Mouse (Mus musculus): ENCODE data around the gene Gcm2.

Gene Gcm2

GRCm38 (mm10) chr13:41110935-41111334 is at the start of gene Gcm2:
Gene Gcm2 (minus strand): TSS chr13:41111035.
- no peak for DNase-seq (ENCODE audit: low spot score)

GRCm38 (mm10) chr13:41158426-41158825 is 47.6 kb upstream of the Gcm2 start:
- no peak for DNase-seq (ENCODE audit: low spot score)

- DNase-seq (ENCODE audit: low spot score), result no peak
These were observed 42.3 kb upstream of the Gcm2 start for GRCm38 (mm10) chr13:41153146-41153545.

- peak; percentile 28 for DNase-seq (ENCODE audit: low spot score)
These were observed 35.4 kb upstream of the Gcm2 start for GRCm38 (mm10) chr13:41146271-41146670.

GRCm38 (mm10) chr13:41145433-41145970 is 34.7 kb upstream of the Gcm2 start:
- DNase-seq (ENCODE audit: low spot score), result no peak

- peak; percentile 15 for DNase-seq (ENCODE audit: low spot score)
These were observed 24.1 kb upstream of the Gcm2 start for GRCm38 (mm10) chr13:41134901-41135300.

GRCm38 (mm10) chr13:41129061-41129460 is 18.2 kb upstream of the Gcm2 start:
- DNase-seq (ENCODE audit: low spot score), result no peak

- DNase-seq (ENCODE audit: low spot score), result no peak
These were observed 17.5 kb upstream of the Gcm2 start for GRCm38 (mm10) chr13:41128326-41128725.

GRCm38 (mm10) chr13:41123666-41124225 is 12.9 kb upstream of the Gcm2 start:
- no peak for DNase-seq (ENCODE audit: low spot score)

- DNase-seq (ENCODE audit: low spot score), result no peak
These were observed 8.5 kb upstream of the Gcm2 start for GRCm38 (mm10) chr13:41119152-41119945.

- DNase-seq (ENCODE audit: low spot score), result no peak
These were observed 3.1 kb upstream of the Gcm2 start, which contains the start of gene Sycp2l for GRCm38 (mm10) chr13:41113940-41114339. Gene Sycp2l (plus strand): TSS chr13:41114307.

- DNase-seq (ENCODE audit: low spot score), result no peak
These were observed 5.3 kb downstream of the Gcm2 start for GRCm38 (mm10) chr13:41105541-41105940.

GRCm38 (mm10) chr13:41103841-41104525 is 6.9 kb downstream of the Gcm2 start:
- no peak for DNase-seq (ENCODE audit: low spot score)

- no peak for DNase-seq (ENCODE audit: low spot score)
These were observed 10.8 kb downstream of the Gcm2 start for GRCm38 (mm10) chr13:41100031-41100430.

GRCm38 (mm10) chr13:41098325-41098724 is 12.5 kb downstream of the Gcm2 start:
- DNase-seq (ENCODE audit: low spot score), result no peak

GRCm38 (mm10) chr13:41097324-41098058 is 13.3 kb downstream of the Gcm2 start:
- no peak for DNase-seq (ENCODE audit: low spot score)

- DNase-seq (ENCODE audit: low spot score), result no peak
These were observed 16.7 kb downstream of the Gcm2 start for GRCm38 (mm10) chr13:41094160-41094559.

- no peak for DNase-seq (ENCODE audit: low spot score)
These were observed 19.6 kb downstream of the Gcm2 start for GRCm38 (mm10) chr13:41091271-41091670.

GRCm38 (mm10) chr13:41088746-41089145 is 22.1 kb downstream of the Gcm2 start:
- no peak for DNase-seq (ENCODE audit: low spot score)

GRCm38 (mm10) chr13:41085140-41085539 is 25.7 kb downstream of the Gcm2 start:
- DNase-seq (ENCODE audit: low spot score), result no peak

GRCm38 (mm10) chr13:41084521-41084920 is 26.3 kb downstream of the Gcm2 start:
- DNase-seq (ENCODE audit: low spot score), result no peak

GRCm38 (mm10) chr13:41080700-41081099 is 30.1 kb downstream of the Gcm2 start:
- no peak for DNase-seq (ENCODE audit: low spot score)

All from spleen, adult 12 weeks (tissue).